Mouse (Mus musculus) Patski (cell line): ENCODE measurements around the gene Mbl2. TPM values are rescaled to one million over a fixed set of nuclear protein-coding genes. Genes with fewer than 3 reads are reported as not detected.
A peak's percentile ranks its signal among the peaks of the same experiment; 100 is the strongest.
"Not testable (repeated sequence)": the region's sequence is repeated elsewhere in the genome, so short reads cannot be mapped to it uniquely, and the experiment has no call there.

Experiments used
- ATAC-seq: fragments of 100-300 bp; one replicate; pipeline ENCODE4 v1.8.0; 2021
- CTCF ChIA-PET: fragments of 350-600 bp; sonication (Branson Sonifier 250); formaldehyde crosslinking; loops from one replicate; lab custom pipeline; 2022; ENCODE audit warnings: inconsistent platforms; lab: Charles Lee
- POLR2A ChIA-PET: fragments of 350-600 bp; sonication (Branson Sonifier 250); formaldehyde crosslinking; loops from one replicate; lab custom pipeline; 2022; ENCODE audit warnings: antibody characterized with exemption, inconsistent platforms; lab: Charles Lee
- DNase-seq: peaks from one replicate; pipeline ENCODE4 v3.0.0-alpha.2; 2011; ENCODE audit warnings: low read depth, low spot score
- H3K27me3 ChIP-seq: fragments of 371-371 bp; one replicate; pipeline ENCODE4 v1.5.1; 2021
- CTCF ChIP-seq: fragments of 100-300 bp; IDR thresholded peaks from one replicate; pipeline ENCODE4 v1.5.1; 2021
- in situ Hi-C: fragments of 300-500 bp; cut with MboI; formaldehyde crosslinking; loops from 3 replicates; pipeline ENCODE4 v1.11.1; 2018; ENCODE audit warnings: low pct_unique_long_range_greater_than_20kb, mixed read lengths
- polyA plus RNA-seq: library from polyadenylated mRNA; unstranded; gene quantifications from one replicate; pipeline ENCODE4 v1.2.3, GENCODE M21; 2021

The Mbl2 gene
- polyA plus RNA-seq, result not detected

DNA sequence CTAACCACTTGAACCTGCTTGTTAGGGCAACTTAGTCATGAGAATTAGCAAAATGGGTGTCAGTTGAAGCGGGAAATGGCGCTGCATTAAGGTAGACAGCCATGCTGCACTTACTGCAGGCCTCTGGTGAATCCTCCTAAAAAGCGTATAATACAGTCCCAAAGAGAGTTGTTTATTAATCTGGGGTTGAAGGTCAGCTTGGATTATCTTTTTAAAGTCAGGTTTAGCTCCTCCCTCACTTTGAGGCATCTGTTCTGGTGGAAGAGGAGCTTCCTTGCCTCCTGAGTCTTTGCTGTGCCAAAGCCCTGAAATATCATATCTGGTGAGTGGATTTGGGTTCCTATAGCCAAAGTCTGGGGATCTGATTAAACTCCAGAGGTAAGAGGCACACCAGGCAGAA lies at the start of gene Mbl2:
Gene Mbl2, plus strand, starts transcription at position 252 of the 400 bp plus-strand sequence.
- ChIA-PET POLR2A (no interaction called here), CTCF (no interaction called here)
- in situ Hi-C loops, result no loop called here
- TF ChIP-seq CTCF, result no peak
- DNase-seq (no peak), ATAC-seq (no peak)
- peaks cover 23% of the 10 kb centered on the region for H3K27me3 ChIP-seq

DNA sequence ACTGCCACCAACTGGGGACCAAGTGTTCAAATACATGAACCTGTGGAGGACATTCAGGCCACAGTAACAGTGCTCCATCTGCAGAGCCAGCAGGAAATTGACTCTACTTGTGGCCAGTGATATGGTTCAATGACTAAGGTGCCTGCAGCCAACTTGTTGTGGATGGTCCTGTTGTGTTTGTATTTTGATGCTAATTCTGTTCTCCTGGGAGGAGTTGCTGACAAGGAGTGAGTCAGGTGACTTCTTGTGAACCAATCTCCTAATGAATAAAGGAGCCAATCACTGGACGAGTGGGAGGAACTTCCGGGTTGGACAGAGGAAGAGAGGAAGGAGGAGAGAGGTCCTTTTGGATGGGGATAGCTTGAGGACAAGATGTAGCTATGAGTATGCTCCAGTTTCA lies 47.2 kb upstream of the Mbl2 start:
- ChIA-PET POLR2A (no interaction called here), CTCF (interaction anchor here (0.9 kb wide), 1 partner anchor 17 kb away, joined by 3 read pairs; no protein-coding TSS in a partner anchor)
- ATAC-seq (no peak), DNase-seq (no peak)
- H3K27me3 ChIP-seq, result peaks cover 9% of the 10 kb centered on the region
- in situ Hi-C loops, result no loop called here
- TF ChIP-seq CTCF, result no peak

DNA sequence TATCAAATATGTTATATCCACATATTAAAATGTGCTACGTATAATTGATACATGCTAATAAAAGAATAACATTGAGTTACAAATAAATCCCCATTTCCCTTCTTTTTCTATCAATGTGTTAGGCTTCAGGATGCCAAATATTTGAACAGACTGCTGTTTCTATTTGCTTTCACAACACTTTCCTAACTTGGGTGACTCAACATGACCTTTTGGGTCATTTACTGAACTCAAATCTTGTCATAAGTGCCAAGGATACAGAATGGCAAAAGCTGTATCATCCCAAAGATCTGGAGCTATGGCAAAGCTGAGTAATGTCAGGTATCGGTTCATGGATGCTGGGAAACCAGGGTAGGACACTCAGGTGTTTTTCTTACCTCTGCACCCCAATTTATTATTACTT lies 45.5 kb upstream of the Mbl2 start:
- ChIA-PET CTCF (no interaction called here), POLR2A (interaction anchor here (0.7 kb wide), 1 partner anchor 334 kb away, joined by 5 read pairs; no protein-coding TSS in a partner anchor)
- ATAC-seq, result no peak
- in situ Hi-C loops, result no loop called here
- TF ChIP-seq CTCF, result no peak
- DNase-seq, result no peak
- peaks cover 10% of the 10 kb centered on the region for H3K27me3 ChIP-seq

DNA sequence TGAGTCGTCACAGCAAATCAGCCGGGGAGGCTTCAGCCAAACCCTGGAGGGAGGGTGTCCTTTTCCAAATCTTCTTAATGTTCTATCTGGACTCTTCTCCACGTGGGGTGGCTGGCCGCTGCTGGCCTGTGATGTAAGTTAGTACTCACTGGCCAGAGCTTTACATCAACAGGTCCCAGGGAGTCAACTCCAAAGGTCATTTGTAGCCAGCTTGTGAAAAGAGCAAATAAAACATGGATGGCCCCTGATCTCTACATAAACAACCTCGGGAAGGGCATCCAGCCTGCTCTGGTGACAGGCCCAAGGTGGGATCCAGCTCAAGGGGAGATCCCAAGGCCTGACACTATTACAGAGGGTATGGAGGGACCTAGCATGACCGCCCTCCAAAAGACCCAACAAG lies 37.7 kb upstream of the Mbl2 start:
- no peak for ATAC-seq
- ChIA-PET POLR2A (interaction anchor here (0.7 kb wide), 1 partner anchor 123 kb away, joined by 3 read pairs; no protein-coding TSS in a partner anchor), CTCF (no interaction called here)
- in situ Hi-C loops, result no loop called here
- no peak for DNase-seq
- no peak for TF ChIP-seq CTCF
- peaks cover 11% of the 10 kb centered on the region for H3K27me3 ChIP-seq

DNA sequence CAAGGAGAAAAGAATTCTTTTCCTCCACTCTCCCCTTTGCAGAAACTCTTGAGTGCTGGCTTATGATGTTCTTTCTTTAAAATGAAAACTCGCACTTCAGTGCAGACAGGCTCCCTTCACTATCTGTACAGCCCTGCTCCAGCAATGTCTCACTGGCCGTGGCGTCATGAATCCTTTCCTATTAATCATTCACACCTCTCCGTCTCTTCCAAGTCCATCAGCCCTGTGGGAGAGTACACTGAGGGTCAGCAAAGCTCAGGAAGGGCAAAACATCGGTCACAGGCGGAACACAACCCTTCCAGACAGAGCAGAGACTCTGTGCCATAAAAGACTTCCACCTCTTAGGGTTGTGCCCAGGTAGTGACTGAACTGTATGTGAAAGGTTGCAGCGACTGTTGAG lies 30.6 kb upstream of the Mbl2 start:
- DNase-seq (no peak), ATAC-seq (peak; percentile 61)
- in situ Hi-C loops, result loop anchor here (10.0 kb wide), 1 partner anchor 217 kb away; no protein-coding TSS in a partner anchor
- no peak for TF ChIP-seq CTCF
- ChIA-PET POLR2A (no interaction called here), CTCF (interaction anchor here (1.3 kb wide), 1 partner anchor 10 kb away, joined by 4 read pairs; no protein-coding TSS in a partner anchor)
- H3K27me3 ChIP-seq, result peaks cover 4% of the 10 kb centered on the region

DNA sequence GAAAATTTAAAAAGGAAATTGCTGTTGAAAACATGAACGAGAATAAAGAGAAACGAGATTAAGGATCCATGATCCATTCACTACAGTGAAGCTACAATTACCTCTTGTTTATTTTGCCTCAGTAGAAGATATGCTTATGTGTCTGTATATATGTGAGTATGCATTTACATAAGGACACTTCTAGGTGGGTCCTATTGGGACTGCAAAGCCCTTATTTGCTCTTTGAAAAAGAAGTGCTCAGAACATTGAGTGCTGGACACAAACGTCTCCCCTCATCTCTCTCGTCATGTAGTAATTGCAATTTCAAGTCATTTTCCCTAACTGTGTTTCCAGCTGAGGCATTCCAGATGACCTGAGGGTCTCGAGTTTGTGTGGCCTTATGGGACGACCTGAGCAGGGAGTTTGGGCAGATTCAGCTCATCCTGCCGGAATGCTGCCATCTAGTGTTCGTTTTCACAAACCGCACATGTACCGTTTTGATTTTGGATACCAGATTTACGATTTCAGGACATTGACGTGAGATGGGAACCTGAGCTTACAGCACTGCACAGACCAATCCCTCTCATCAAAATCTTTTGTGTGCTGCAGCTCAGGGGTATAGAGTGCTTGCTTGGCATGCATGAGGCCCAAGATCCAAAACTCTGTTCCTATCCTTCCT lies 27.5 kb upstream of the Mbl2 start:
- in situ Hi-C loops, result loop anchor here (5.0 to 10.0 kb wide), 2 partner anchors 220 to 378 kb away; no protein-coding TSS in a partner anchor
- H3K27me3 ChIP-seq, result peaks cover 11% of the 10 kb centered on the region

DNA sequence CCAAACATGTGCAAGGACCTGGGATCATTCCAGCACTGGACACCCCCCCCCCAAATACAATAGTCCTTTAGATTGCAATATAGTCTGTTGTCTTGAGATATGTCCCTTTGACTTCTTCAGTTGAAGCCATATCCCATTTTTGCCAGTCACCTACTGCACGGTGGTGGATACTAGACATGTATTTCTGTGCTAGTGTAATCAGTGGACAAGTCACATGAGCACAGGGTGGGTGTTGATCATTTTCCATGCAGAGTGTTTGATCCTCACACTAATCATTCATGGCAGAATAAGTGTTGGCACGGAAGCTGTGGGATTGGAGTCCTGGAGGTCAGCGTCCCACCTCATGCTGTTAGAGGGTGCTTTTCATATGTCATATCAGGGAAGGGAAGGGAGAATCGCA lies 26.9 kb upstream of the Mbl2 start:
- CTCF ChIA-PET, result interaction anchor here (0.9 to 1.9 kb wide), 12 partner anchors 13 to 381 kb away, joined by 3 to 11 read pairs (median 3); no protein-coding TSS in a partner anchor
- DNase-seq (no peak), ATAC-seq (no peak)
- TF ChIP-seq CTCF, result no peak
- H3K27me3 ChIP-seq, result peaks cover 11% of the 10 kb centered on the region
- POLR2A ChIA-PET, result no interaction called here
- in situ Hi-C loops, result loop anchor here (5.0 to 10.0 kb wide), 2 partner anchors 221 to 379 kb away; no protein-coding TSS in a partner anchor

More for the DNA sequence above, 27.5 kb upstream of the Mbl2 start:
- TF ChIP-seq CTCF, result peak; percentile 84
- ATAC-seq (no peak), DNase-seq (no peak)
- CTCF ChIA-PET, result interaction anchor here (0.8 to 1.9 kb wide), 14 partner anchors 12 to 381 kb away, joined by 3 to 11 read pairs (median 3); no protein-coding TSS in a partner anchor
- POLR2A ChIA-PET, result no interaction called here

DNA sequence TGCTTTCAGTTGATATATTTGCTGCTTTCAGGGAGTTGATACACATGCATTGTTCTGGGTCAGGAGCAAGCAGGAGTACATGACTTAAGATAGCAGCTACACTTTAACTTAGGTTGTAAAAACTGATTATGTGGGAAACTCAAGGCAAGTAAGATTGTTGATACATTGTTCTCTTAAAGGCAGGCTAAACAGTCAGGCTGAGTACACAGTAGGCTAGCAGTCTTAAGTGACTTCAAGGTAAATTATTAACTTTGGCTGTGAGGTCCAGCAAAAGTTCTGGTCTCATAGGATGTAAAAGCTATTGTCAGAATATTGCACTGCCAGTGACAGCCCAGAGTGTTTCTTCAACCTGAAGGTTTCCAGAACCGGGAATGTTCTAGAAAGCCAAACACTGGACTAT lies 25.8 kb upstream of the Mbl2 start:
- DNase-seq (no peak), ATAC-seq (no peak)
- POLR2A ChIA-PET, result no interaction called here
- no peak for TF ChIP-seq CTCF
- CTCF ChIA-PET, result no interaction called here
- in situ Hi-C loops, result loop anchor here (5.0 to 10.0 kb wide), 2 partner anchors 222 to 380 kb away; no protein-coding TSS in a partner anchor
- H3K27me3 ChIP-seq, result peaks cover 13% of the 10 kb centered on the region

DNA sequence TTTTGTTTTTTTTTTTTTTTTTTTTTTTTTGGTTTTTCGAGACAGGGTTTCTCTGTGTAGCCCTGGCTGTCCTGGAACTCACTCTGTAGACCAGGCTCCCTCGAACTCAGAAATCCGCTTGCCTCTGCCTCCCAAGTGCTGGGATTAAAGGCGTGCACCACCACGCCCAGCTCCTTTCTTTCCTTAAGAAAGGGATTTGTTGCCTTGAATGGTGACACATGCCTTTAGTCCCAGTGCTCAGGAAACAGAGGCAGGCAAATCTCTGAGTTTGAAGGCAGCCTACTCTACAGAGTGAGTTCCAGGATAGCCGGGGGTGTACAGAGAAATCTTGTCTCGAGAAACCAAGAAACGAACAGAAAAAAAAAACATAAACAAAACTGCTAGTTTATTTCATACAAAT lies 23.7 kb upstream of the Mbl2 start:
- ATAC-seq, DNase-seq, POLR2A ChIA-PET: not testable (repeated sequence)
- peaks cover 22% of the 10 kb centered on the region for H3K27me3 ChIP-seq
- CTCF ChIA-PET, result interaction anchor here (0.7 to 1.0 kb wide), 2 partner anchors 8 to 385 kb away, joined by 3 read pairs; no protein-coding TSS in a partner anchor
- in situ Hi-C loops, result loop anchor here (5.0 to 10.0 kb wide), 2 partner anchors 224 to 382 kb away; no protein-coding TSS in a partner anchor

DNA sequence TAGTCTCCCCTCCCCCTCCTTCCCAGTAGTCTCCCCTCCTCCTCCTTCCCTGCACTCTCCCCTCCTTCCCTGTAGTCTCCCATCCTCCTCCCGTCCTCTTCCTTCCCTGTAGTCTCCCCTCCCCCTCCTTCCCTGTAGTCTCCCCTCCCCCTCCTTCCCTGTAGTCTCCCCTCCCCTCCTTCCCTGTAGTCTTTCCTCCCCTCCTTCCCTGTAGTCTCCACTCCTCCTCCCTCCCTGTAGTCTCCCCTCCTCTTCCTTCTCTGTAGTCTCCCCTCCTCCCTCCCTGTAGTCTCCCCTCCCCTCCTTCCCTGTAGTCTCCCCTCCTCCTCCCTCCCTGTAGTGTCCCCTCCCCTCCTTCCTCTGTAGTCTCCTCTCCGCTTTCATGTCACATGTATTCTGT lies 18.7 kb upstream of the Mbl2 start:
- TF ChIP-seq CTCF, result no peak
- peaks cover 28% of the 10 kb centered on the region for H3K27me3 ChIP-seq
- CTCF ChIA-PET, result no interaction called here
- no peak for DNase-seq
- POLR2A ChIA-PET, result no interaction called here
- ATAC-seq, result no peak
- in situ Hi-C loops, result no loop called here

DNA sequence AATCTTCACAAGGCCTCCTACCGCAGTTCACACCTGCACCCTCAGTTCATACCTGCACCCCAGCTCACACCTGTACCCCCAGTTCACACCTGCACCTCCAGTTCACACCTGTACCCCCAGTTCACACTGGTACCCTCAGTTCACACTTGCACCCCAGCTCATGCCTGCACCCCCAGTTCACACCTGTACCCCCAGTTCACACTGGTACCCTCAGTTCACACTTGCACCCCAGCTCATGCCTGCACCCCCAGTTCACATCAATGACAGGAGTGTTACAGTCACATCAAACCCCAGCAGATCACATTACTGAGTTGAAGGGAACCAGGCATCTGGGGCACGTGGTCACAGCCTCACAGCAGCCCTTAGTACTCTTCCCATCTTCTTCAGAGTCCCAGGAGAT lies 17.0 kb upstream of the Mbl2 start:
- POLR2A ChIA-PET, result not testable (repeated sequence)

More for the DNA sequence above, 17.0 kb upstream of the Mbl2 start:
- peaks cover 22% of the 10 kb centered on the region for H3K27me3 ChIP-seq
- CTCF ChIA-PET, result interaction anchor here (1.0 to 3.2 kb wide), 3 partner anchors 31 to 338 kb away, joined by 3 to 12 read pairs (median 4); no protein-coding TSS in a partner anchor
- ATAC-seq, in situ Hi-C loops, DNase-seq: not testable (repeated sequence)
